Mouse (Mus musculus): Measurements from ENCODE around the gene Gm5431.

Gene Gm5431

GRCm38 (mm10) chr11:48840805-48841204 lies 61.2 kb downstream of the Gm5431 start:
- CTCF ChIA-PET, result no interaction called here

DNA sequence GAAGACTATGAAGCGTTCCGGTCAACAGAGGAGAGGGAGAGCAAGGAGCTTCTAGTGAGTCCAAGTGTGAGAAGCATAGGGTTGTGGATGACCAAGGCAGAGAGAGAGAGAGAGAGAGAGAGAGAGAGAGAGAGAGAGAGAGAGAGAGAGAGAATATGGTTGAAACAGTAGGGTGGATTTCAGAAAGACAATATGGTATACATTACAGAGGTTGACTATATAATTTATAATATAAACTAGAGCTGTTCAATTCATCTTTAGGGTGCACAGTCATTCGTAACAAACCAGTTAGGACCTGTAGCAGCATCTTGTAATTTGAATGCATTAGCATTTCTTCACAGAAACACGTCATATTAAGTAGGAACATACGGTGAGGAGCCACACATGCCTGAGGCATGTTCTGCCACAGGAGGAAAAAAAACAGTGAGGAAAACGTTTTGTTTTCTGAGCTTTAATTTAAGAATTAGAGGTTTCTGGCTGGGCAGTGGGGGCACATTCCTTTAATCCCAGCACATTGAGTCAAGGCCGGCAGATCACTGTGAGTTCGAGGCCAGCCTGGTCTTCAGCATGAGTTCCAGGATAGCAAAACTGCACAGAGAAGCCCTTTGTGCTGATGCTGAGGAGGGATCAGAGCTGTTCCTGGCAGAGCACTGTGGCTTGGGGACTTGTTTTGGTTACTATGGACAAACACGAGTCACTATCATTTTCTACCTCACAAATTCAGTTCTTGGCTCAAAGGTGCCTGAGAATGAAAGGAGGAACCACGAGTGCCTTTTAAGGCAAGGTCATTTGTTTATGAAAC lies 62.9 kb downstream of the Gm5431 start:
- CTCF ChIA-PET, result interaction anchor here (0.6 to 1.3 kb wide), 2 partner anchors 11 kb away, joined by 3 read pairs; no protein-coding TSS in a partner anchor

DNA sequence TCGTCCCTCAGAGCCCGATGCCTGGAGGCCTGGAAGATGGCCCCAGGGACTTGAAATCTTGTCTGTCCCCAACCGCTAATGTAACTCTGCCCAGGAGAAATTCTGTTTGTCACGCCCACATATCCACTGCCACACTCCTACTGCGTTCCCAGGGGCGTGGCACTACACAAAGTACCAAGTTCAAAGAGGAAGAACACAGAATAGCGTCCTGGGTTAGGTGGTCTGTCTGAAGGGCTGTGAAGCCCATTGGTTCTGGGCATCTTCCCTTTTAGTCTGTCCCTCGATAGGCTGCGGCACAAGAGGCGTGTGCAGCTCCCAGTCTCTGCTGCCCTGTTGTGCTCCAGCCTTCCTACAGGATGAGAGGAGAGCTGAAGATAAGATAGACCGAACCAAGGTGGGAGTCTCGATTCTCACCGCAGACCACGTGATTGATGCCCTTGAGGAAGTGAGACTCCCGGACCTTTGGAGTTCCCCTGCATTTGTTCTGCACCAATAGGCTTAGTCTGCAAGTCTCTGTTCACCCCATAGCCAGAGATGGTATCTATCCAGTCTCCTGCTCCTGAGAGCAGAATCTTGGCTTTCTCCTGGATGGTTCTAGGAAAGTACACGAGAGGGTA lies 63.7 kb downstream of the Gm5431 start:
- CTCF ChIA-PET, result interaction anchor here (0.7 to 1.3 kb wide), 2 partner anchors 11 to 367 kb away, joined by 3 read pairs; no protein-coding TSS in a partner anchor

All from spleen, embryonic (tissue).